Mouse (Mus musculus): ENCODE results near the gene Arv1.

GRCm38 (mm10) chr8:124700271-124700670, 21.7 kb upstream of the Arv1 start:
- no peak for TF ChIP-seq CTCF (IDR thresholded peaks at IDR 0.05; ENCODE audit: insufficient read depth, low read depth, low read length)
- no peak for TF ChIP-seq POLR2A (IDR thresholded peaks at IDR 0.05; ENCODE audit: insufficient read depth, low read depth, low read length)
